Mouse (Mus musculus): ENCODE measurements around the gene Crim1. TPM values are rescaled to one million over a fixed set of nuclear protein-coding genes. Genes with fewer than 3 reads are reported as not detected.

Gene Crim1
- polyA plus RNA-seq, 1 experiment, result 0.10 TPM

DNA sequence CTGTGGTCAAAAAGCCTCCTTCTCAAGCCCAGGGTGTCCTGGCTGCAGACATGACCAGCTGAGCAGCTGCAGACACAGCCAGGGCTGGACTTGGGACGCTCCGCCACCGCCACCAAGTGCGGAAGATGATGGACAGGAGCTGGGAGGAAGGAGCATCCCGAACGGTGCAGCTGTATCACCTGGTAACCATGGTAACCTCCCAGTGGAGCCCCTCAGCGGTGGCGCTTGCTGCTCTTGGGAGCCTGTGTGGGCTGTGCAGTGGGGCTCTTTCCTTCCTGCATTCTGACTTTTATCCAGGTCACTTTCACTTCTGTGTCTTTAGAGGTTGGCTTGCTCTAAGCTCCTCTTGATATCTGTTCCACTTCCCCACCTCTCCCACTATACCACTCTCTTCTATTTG lies 54.2 kb downstream of the Crim1 start:
- H3K9me3 ChIP-seq (ENCODE audit: control insufficient read depth, low read length), result no peaks in the 10 kb centered on the region
- H3K27me3 ChIP-seq (ENCODE audit: control insufficient read depth), result no peaks in the 10 kb centered on the region
- H3K4me1 ChIP-seq (ENCODE audit: control insufficient read depth), result peaks cover 21% of the 10 kb centered on the region
- TF ChIP-seq GATA1 (IDR thresholded peaks at IDR 0.05; ENCODE audit: low read length) (no peak), TAL1 (IDR thresholded peaks at IDR 0.05; ENCODE audit: low read length) (no peak)
- H3K4me3 ChIP-seq (replicated peaks), result no peak overlapping the region
- H3K36me3 ChIP-seq (ENCODE audit: control insufficient read depth), result no peaks in the 10 kb centered on the region

DNA sequence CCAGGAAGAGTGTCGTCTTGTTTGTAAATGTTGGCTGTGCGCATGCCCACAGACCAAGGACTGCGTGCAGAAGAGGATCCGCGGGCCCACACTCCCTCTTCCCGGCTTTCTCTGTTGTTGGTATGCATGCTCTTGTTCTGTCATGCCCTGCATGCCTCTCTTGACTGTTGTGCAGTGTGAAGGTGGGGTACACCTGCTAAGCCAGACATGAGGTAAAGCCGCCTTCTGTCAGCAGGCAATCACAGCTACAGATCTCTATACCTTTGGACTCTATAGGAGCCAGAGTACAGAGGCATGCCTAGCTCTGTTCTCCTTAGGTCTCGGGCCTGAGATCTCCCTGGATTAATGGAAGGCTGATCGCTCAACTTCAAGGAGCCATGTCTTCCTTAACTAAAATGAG lies 55.7 kb downstream of the Crim1 start:
- Histone ChIP-seq H3K9me3 (ENCODE audit: control insufficient read depth, low read length) (no peaks in the 10 kb centered on the region), H3K4me3 (replicated peaks) (no peak overlapping the region), H3K27me3 (ENCODE audit: control insufficient read depth) (no peaks in the 10 kb centered on the region), H3K4me1 (ENCODE audit: control insufficient read depth) (peaks cover 13% of the 10 kb centered on the region), H3K36me3 (ENCODE audit: control insufficient read depth) (no peaks in the 10 kb centered on the region)
- TF ChIP-seq TAL1 (IDR thresholded peaks at IDR 0.05; ENCODE audit: low read length), result no peak
- no peak for TF ChIP-seq GATA1 (IDR thresholded peaks at IDR 0.05; ENCODE audit: low read length)

DNA sequence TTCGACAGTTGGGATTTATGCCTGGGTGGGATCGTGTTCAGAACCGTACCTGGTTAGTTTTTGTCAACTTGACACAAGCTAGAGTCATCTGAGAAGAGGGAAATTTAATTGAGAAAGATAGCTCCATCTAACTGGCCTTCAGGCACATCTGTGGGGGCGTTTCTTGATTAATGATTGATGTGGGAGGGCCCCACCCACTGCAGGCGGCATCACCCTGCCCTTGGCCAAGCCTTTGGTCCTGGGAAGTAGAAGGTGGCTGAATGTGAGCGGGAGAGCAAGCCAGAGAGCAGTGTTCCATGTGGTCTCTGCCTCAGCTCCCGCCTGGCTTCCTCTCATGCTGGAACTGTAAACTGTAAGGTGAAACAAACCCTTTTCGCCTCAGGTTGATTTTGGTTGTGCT lies 56.5 kb downstream of the Crim1 start:
- H3K4me1 ChIP-seq (ENCODE audit: control insufficient read depth), result peaks cover 13% of the 10 kb centered on the region
- no peaks in the 10 kb centered on the region for H3K36me3 ChIP-seq (ENCODE audit: control insufficient read depth)
- TF ChIP-seq TAL1 (IDR thresholded peaks at IDR 0.05; ENCODE audit: low read length), result no peak
- no peak for TF ChIP-seq GATA1 (IDR thresholded peaks at IDR 0.05; ENCODE audit: low read length)
- H3K4me3 ChIP-seq (replicated peaks), result no peak overlapping the region
- H3K27me3 ChIP-seq (ENCODE audit: control insufficient read depth), result no peaks in the 10 kb centered on the region
- H3K9me3 ChIP-seq (ENCODE audit: control insufficient read depth, low read length), result no peaks in the 10 kb centered on the region

DNA sequence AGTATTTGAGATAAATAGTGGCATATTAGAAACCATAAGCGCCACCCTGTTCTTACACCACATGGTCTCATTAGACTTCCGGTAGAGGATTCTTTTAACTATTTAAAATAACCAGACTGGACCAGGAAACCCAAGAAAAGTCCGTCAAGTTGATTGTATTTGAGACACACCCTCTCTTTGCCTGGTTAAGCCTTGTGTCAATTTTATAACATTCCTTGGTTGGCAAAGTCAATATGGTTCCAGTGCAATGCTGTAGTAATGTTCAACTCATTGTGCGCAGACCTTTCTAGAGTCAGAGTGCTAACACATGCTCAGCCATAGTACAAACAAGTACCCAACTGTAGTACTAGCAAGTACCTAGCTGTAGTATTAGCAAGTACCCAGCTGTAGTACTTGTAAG lies 61.6 kb downstream of the Crim1 start:
- H3K27me3 ChIP-seq (ENCODE audit: control insufficient read depth), result no peaks in the 10 kb centered on the region
- no peaks in the 10 kb centered on the region for H3K36me3 ChIP-seq (ENCODE audit: control insufficient read depth)
- H3K9me3 ChIP-seq (ENCODE audit: control insufficient read depth, low read length), result no peaks in the 10 kb centered on the region
- TF ChIP-seq GATA1 (IDR thresholded peaks at IDR 0.05; ENCODE audit: low read length) (no peak), TAL1 (IDR thresholded peaks at IDR 0.05; ENCODE audit: low read length) (no peak)
- H3K4me3 ChIP-seq (replicated peaks), result no peak overlapping the region
- peaks cover 4% of the 10 kb centered on the region for H3K4me1 ChIP-seq (ENCODE audit: control insufficient read depth)

DNA sequence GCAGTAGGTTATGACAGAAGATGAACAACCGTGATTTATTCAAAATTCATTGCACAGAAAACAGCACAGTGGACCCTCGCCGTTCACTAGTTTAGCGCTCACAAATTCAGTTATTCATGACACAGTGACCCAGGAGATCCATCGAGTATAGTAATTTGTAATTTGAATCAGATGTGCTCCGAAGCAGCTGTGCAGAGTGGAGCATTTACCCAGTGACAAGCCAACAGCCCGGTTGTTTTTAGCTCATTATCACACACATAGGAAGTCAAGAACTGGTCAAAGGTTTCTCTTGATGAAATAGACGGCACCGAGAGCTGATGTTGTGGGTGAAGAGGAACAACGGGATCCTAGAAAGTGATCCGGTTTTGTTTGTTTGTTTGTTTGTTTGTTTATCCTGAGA lies 64.1 kb downstream of the Crim1 start:
- TF ChIP-seq GATA1 (IDR thresholded peaks at IDR 0.05; ENCODE audit: low read length) (no peak), TAL1 (IDR thresholded peaks at IDR 0.05; ENCODE audit: low read length) (no peak)
- Histone ChIP-seq H3K4me1 (ENCODE audit: control insufficient read depth) (no peaks in the 10 kb centered on the region; the same call in 1 of the 2 replicates), H3K36me3 (ENCODE audit: control insufficient read depth) (no peaks in the 10 kb centered on the region), H3K27me3 (ENCODE audit: control insufficient read depth) (no peaks in the 10 kb centered on the region), H3K9me3 (ENCODE audit: control insufficient read depth, low read length) (no peaks in the 10 kb centered on the region), H3K4me3 (replicated peaks) (no peak overlapping the region)

DNA sequence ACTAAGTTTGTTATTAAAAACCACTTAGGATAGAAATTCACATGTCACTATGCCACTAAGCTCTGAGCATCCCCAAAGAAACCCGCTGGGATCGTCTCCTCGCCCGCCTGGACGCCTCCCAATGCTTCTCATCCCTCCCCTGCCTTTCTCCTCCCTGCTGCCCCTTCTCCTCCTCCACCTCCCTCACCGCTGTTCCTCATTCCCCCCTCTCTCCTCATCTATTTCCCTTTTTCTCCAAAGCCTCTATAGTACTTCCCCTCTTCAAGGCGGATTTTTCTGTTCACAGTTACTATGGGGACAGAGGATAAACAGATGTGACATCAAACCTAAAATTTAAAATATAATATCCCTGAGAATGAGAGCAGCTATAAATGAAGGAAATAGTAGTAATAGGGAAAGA lies 65.1 kb downstream of the Crim1 start:
- TF ChIP-seq GATA1 (IDR thresholded peaks at IDR 0.05; ENCODE audit: low read length) (no peak), TAL1 (IDR thresholded peaks at IDR 0.05; ENCODE audit: low read length) (no peak)
- Histone ChIP-seq H3K27me3 (ENCODE audit: control insufficient read depth) (no peaks in the 10 kb centered on the region), H3K4me3 (replicated peaks) (no peak overlapping the region), H3K9me3 (ENCODE audit: control insufficient read depth, low read length) (no peaks in the 10 kb centered on the region), H3K4me1 (ENCODE audit: control insufficient read depth) (no peaks in the 10 kb centered on the region; the same call in 1 of the 2 replicates), H3K36me3 (ENCODE audit: control insufficient read depth) (no peaks in the 10 kb centered on the region)

DNA sequence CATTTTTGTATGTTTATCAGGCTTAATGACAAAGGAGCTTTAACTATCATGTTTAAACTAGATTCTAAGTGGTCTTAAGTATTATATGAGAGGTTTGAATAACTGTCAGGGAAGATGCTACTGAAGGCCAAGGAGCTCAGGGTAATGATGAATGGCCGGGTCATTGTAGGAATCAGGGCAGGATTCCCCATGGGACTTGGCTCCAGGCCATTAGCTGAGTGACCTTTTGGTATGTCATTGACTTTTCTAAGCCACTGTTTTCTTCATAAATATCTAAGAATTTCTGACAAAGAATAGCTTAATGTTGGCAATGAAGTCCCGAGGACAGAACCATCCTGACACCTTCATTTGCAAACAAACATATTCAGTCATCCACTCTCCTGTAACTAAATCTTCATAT lies 66.2 kb downstream of the Crim1 start:
- no peaks in the 10 kb centered on the region for H3K9me3 ChIP-seq (ENCODE audit: control insufficient read depth, low read length)
- H3K36me3 ChIP-seq (ENCODE audit: control insufficient read depth), result no peaks in the 10 kb centered on the region
- TF ChIP-seq GATA1 (IDR thresholded peaks at IDR 0.05; ENCODE audit: low read length) (no peak), TAL1 (IDR thresholded peaks at IDR 0.05; ENCODE audit: low read length) (no peak)
- H3K27me3 ChIP-seq (ENCODE audit: control insufficient read depth), result no peaks in the 10 kb centered on the region
- H3K4me1 ChIP-seq (ENCODE audit: control insufficient read depth), result peaks cover 2% of the 10 kb centered on the region
- no peak overlapping the region for H3K4me3 ChIP-seq (replicated peaks)

DNA sequence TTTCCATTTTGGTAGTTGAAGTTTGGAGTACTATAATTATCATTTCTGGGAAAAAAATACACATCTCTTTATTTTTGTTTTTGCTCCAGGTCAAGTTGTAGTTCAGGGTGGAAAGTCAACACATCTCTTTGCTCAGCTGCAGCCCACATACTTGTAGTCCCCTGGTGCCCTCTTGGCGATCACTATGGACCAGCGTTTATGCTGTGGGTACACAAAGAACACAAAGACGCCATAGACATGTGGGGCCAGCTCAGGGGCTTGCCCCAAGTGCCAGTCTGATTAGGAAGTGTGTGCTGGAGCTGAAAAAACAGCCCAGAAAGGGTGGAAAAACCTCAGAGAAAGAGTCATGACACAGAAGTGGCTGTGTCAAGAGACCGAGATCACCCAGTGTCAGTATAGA lies 68.5 kb downstream of the Crim1 start:
- TF ChIP-seq TAL1 (IDR thresholded peaks at IDR 0.05; ENCODE audit: low read length) (no peak), GATA1 (IDR thresholded peaks at IDR 0.05; ENCODE audit: low read length) (no peak)
- no peaks in the 10 kb centered on the region for H3K27me3 ChIP-seq (ENCODE audit: control insufficient read depth)
- H3K9me3 ChIP-seq (ENCODE audit: control insufficient read depth, low read length), result no peaks in the 10 kb centered on the region
- peaks cover 2% of the 10 kb centered on the region for H3K4me1 ChIP-seq (ENCODE audit: control insufficient read depth)
- H3K4me3 ChIP-seq (replicated peaks), result no peak overlapping the region
- no peaks in the 10 kb centered on the region for H3K36me3 ChIP-seq (ENCODE audit: control insufficient read depth)

DNA sequence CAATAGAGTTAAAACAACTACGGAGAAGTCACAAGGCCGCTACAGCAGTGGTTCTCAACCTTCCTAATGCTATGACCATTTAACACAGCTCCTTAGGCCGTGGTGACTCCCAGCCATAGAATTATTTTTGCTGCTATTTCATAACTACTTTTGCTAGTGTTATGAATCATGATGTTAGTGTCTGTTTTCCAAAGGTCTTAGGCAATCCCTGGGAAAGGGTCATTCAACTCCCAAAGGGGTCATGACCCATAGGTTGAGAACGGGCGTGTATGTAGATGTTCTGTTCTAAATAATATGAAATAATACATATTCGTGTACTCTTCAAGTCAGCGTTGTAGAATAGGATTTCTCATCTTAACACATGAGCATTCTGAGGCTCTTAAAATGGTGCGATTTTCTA lies 69.3 kb downstream of the Crim1 start:
- H3K36me3 ChIP-seq (ENCODE audit: control insufficient read depth), result no peaks in the 10 kb centered on the region
- TF ChIP-seq GATA1 (IDR thresholded peaks at IDR 0.05; ENCODE audit: low read length) (no peak), TAL1 (IDR thresholded peaks at IDR 0.05; ENCODE audit: low read length) (no peak)
- peaks cover 4% of the 10 kb centered on the region for H3K4me1 ChIP-seq (ENCODE audit: control insufficient read depth)

DNA sequence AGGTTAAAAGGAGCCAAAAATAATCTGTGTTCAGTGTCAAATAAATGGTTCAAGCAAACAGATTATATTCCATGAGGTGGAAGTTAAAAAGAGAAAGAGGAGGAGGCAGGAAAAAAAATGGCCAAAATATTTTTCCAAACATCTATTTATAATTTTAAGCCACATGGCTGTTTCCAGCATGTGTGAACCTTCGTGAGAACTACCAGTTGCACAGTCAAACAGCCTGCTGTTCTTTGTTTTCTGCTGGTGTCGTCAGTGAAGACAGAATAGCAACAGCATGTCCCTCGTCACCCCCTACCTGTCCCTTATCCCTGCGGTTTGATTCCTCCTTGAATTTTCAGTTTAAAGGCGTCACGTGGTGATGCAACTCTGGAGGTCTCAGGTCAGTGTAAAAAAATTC lies 70.0 kb downstream of the Crim1 start:
- H3K4me3 ChIP-seq (replicated peaks), result no peak overlapping the region
- no peaks in the 10 kb centered on the region for H3K9me3 ChIP-seq (ENCODE audit: control insufficient read depth, low read length)
- H3K27me3 ChIP-seq (ENCODE audit: control insufficient read depth), result no peaks in the 10 kb centered on the region
- H3K4me1 ChIP-seq (ENCODE audit: control insufficient read depth), result peaks cover 4% of the 10 kb centered on the region
- H3K36me3 ChIP-seq (ENCODE audit: control insufficient read depth), result no peaks in the 10 kb centered on the region
- TF ChIP-seq TAL1 (IDR thresholded peaks at IDR 0.05; ENCODE audit: low read length) (no peak), GATA1 (IDR thresholded peaks at IDR 0.05; ENCODE audit: low read length) (no peak)

More for the DNA sequence above, 69.3 kb downstream of the Crim1 start:
- Histone ChIP-seq H3K4me3 (replicated peaks) (no peak overlapping the region), H3K9me3 (ENCODE audit: control insufficient read depth, low read length) (no peaks in the 10 kb centered on the region), H3K27me3 (ENCODE audit: control insufficient read depth) (no peaks in the 10 kb centered on the region)

Measured in erythroblast, embryonic 14.5 days (primary cell).